In the genomic region with DNA sequence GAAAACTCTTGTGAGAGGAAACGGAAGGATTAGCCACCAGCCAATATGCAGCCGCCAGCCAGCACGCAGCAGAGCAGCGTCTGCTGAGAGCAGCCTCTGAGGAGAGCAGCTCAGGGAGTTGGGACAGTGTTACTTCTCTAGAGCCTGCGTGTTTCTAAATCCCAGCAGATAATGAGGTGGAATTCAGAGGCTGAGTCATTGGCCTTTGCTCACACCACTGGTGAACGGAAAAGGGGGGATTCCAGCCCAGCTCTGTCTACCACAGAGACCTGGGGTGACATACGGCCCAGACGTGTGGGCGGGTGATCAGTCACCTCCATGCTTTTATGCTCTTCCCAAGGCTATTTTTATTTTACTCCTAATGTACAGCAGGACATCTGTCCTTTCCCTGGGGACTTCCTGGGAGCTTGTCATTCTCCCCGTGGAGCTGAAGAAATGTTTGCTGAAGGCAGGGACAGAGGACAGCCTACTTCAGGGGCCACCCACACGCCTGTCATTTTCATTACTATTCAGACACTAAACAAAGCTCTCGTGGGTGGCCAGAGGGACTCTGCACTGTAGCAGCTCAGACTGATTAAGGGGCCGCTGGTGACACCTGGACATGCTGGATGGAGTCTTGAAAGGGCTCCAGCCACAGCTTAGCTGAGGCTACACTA, we compare ENCODE assay signal across 8 mouse cellular contexts. TPM values are rescaled to one million over a fixed set of nuclear protein-coding genes. Genes with fewer than 3 reads are reported as not detected.
DNase-seq lines count a peak whose midpoint lies in the region; TF ChIP-seq lines count a peak whose summit lies in the region.

No protein-coding gene starts in this region.

- WGBS in embryonic facial prominence, embryonic 10.5 days, result 16% methylated on average over 13 of the region's 13 CpGs
- WGBS in olfactory bulb, adult 2 months, result 14% methylated on average over 13 of the region's 13 CpGs

- TF ChIP-seq CTCF in olfactory bulb, adult 2 months (IDR thresholded peaks at IDR 0.05; ENCODE audit: insufficient read depth, low read depth, low read length), result no peak

- no peaks in the 10 kb centered on the region for H3K9me3 ChIP-seq in embryonic facial prominence, embryonic 10.5 days

- no peaks in the 10 kb centered on the region for H3K36me3 ChIP-seq in embryonic facial prominence, embryonic 10.5 days (replicated peaks)

- H3K27me3 ChIP-seq in embryonic facial prominence, embryonic 10.5 days (replicated peaks; ENCODE audit: low read depth, poor library complexity, severe bottlenecking), result peaks cover 33% of the 10 kb centered on the region

- TF ChIP-seq POLR2A in olfactory bulb, adult 2 months (IDR thresholded peaks at IDR 0.05; ENCODE audit: insufficient read depth, low read depth, low read length), result no peak

- H3K27ac ChIP-seq in embryonic facial prominence, embryonic 10.5 days (replicated peaks), result peak overlapping the region; percentile 58
- peak overlapping the region; percentile 69 for H3K27ac ChIP-seq in olfactory bulb, adult 2 months (ENCODE audit: insufficient read depth, low read depth, low read length)

- H3K4me1 ChIP-seq in embryonic facial prominence, embryonic 10.5 days, result peaks cover 79% of the 10 kb centered on the region
- H3K4me1 ChIP-seq in olfactory bulb, adult 2 months (ENCODE audit: control insufficient read depth, insufficient read depth, low read length), result peaks cover 65% of the 10 kb centered on the region

- peak; percentile 6 to 9 for DNase-seq in heart, adult 18-20 months
- DNase-seq in heart, adult 8-10 months (ENCODE audit: low spot score), result no peak
- peak; percentile 74 for DNase-seq in CD4-positive helper T cell, adult 2 months (ENCODE audit: low read depth, low spot score)
- DNase-seq in embryonic facial prominence, embryonic 10.5 days (ENCODE audit: low spot score), result no peak
- DNase-seq in induced T-regulatory cell, adult 2 months (ENCODE audit: low read depth), result peak; percentile 81
- no peak for DNase-seq in spleen, postnatal 36 days (ENCODE audit: low spot score in 2 of 2)
- no peak for DNase-seq in gastrocnemius, adult 18-20 months (ENCODE audit: low spot score)

- no peak overlapping the region for H3K4me3 ChIP-seq in embryonic facial prominence, embryonic 10.5 days
- no peak overlapping the region for H3K4me3 ChIP-seq in olfactory bulb, adult 2 months (ENCODE audit: insufficient read depth, low read depth, low read length)

RNA-seq across cellular contexts. Expression of gene Rab11fip4, which starts 20.1 kb away (rescaled TPM):
- under 1 TPM; 0.15 to 0.36 TPM for total RNA-seq in heart, adult 18-20 months (2021)
- under 1 TPM in 3 of 4 experiments, not detected in 1; 0.05 to 0.40 (median 0.06) TPM for total RNA-seq in heart, adult 8-10 months (2022)
- polyA plus RNA-seq in embryonic facial prominence, embryonic 10.5 days (2016; fragmentation: Nextera tagmentation; extraction: Ambion mirVana), result 15.8 and 16.3 TPM in 2 replicates
- 85.1 and 98.8 TPM in 2 replicates for polyA plus RNA-seq in olfactory bulb, adult 2 months (2012; ENCODE audit: insufficient read depth, insufficient read length, low replicate concordance, missing spikeins)
- under 1 TPM; 0.27 to 0.52 TPM for total RNA-seq in gastrocnemius, adult 18-20 months (2021)

Comparison
In these comparisons a context has a peak if more than half of its experiments do, and no peak if none do; other contexts are left out.
1. DNase-seq: peak in heart, adult 18-20 months (2 of 2), CD4-positive helper T cell, adult 2 months (single experiment) and induced T-regulatory cell, adult 2 months (single experiment); none in heart, adult 8-10 months (single experiment), embryonic facial prominence, embryonic 10.5 days (single experiment), spleen, postnatal 36 days (0 of 2) and gastrocnemius, adult 18-20 months (single experiment).